Mouse (Mus musculus) heart, postnatal 36 days (tissue): ENCODE results near the gene Klhl22. TPM values are rescaled to one million over a fixed set of nuclear protein-coding genes. Genes with fewer than 3 reads are reported as not detected.

Experiments used
- DNase-seq, 2 experiments: peaks; one replicate each; pipeline ENCODE4 v3.0.0; 2021 to 2022
- intact Hi-C: fragments of 180-260 bp; cut with DNase I; formaldehyde crosslinking; loops from one replicate; pipeline ENCODE4 v1.15.1; 2025
- total RNA-seq, 2 experiments: library from RNA; stranded (reverse); gene quantifications; 2 replicates each; pipeline ENCODE4 v1.2.3; 2021

The Klhl22 gene
- total RNA-seq, 2 experiments from 2014 or later: 17.2 to 20.2 TPM

DNA sequence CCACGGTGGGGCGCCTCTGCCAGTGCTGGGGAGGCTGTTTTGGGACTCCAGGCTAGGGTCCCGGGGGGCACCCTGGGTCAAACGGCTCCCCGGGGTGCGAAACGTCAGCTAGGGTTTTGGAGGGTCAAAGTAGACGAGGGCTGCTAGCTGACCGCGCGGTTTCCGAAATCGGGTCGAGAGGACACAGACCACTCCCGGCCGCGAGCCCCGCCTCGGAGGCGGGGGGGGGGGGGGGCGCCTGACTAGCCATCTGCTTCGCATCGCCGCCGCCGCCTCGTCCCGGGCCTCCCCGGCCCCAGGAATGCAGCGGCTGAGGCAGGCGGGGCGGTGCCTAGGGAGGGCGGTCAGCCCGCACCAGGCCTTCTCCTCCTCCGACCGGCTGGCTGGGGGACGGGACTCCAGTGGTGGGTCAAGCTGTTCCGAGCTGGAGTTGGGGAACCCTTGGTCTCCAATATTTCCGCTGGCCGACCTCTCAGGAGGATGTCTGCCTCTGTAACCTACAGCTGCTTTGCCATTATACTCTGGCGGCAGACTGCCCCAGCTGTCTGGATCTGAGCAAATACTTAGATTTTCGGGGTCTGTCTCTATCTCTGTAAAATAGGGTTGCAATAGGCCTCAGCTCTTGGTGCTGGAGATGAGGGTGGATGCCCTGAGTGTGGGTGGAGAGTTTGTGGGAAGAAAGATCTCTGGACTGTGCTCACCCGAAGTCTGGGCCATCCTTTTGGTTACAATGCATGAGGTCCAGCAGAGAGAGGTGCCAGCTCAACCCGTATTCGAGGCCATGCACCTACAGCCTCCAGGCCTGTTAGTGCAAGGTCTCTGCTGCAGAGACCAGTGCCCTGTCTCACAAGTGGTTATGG is 39.1 kb downstream of the Klhl22 start:
- peak; percentile 59 to 64 for DNase-seq
- intact Hi-C loops: no loop called here

DNA sequence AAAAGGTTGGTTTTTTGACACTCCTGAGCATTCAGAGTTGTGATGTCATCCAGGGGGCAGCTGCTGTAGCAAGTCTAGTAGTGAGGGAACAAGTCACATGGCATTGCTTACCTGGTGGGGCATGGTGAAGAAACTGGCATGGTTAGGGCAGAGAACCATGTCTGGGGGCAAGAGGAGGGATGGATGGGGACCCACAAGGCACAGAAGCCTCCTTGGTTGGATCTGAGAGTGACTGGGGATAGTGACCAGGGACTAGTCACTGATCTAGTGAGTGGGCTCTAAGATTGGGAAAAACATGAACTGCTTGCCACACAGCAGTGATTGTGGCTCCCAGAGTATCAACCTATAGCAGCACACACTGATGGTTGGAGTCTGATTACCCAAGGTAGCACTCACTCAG is 40.2 kb downstream of the Klhl22 start:
- DNase-seq: no peak
- intact Hi-C loops: no loop called here

DNA sequence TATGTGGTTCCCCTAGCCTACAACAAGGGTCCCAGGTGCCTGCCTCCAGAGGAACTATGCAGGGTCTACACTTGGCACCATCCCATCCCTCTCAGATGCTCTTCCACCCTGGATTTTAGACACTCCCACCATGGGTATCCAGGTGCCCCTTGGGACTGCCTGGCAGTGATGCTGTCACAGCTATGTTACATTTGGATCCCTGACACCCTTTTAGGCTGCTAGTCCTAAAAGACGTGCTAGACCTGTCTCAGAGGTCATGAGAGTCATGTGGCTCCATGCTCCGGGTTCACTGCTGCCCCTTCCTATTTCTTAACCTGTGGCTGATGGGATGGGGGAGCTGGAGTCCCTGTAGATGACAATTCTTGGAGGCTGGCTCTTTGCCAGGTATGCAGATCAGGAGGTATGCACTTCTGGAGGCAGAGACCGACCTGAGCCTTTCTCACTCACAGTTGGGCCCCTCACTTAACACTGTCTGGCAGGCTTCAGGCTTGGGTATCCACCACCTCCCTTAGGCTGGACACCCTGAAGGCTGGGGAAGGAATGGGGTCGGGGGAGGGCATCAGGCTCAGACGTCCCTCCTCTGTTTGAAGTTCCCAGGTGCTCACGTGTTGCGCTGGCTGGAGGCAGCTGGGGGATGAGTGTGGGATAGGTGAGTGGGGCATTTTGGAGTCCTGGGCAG is 42.5 kb downstream of the Klhl22 start:
- intact Hi-C loops: no loop called here
- DNase-seq: no peak

DNA sequence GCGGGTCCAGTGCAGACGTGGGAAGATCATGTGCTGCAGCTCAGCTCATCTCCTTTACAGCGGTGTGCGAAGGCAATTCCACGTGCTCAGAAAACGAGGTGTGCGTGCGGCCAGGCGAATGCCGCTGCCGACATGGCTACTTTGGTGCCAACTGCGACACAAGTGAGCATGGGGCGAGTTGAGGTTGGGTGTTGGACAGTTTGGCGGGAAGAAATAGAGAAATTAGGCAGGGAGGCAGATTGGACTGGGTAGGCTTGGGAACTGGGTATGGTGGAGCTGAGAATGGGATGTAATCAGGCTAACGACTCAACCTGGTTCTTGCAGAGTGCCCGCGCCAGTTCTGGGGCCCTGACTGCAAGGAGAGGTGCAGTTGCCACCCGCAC is 43.0 kb downstream of the Klhl22 start:
- intact Hi-C loops: no loop called here
- no peak for DNase-seq

DNA sequence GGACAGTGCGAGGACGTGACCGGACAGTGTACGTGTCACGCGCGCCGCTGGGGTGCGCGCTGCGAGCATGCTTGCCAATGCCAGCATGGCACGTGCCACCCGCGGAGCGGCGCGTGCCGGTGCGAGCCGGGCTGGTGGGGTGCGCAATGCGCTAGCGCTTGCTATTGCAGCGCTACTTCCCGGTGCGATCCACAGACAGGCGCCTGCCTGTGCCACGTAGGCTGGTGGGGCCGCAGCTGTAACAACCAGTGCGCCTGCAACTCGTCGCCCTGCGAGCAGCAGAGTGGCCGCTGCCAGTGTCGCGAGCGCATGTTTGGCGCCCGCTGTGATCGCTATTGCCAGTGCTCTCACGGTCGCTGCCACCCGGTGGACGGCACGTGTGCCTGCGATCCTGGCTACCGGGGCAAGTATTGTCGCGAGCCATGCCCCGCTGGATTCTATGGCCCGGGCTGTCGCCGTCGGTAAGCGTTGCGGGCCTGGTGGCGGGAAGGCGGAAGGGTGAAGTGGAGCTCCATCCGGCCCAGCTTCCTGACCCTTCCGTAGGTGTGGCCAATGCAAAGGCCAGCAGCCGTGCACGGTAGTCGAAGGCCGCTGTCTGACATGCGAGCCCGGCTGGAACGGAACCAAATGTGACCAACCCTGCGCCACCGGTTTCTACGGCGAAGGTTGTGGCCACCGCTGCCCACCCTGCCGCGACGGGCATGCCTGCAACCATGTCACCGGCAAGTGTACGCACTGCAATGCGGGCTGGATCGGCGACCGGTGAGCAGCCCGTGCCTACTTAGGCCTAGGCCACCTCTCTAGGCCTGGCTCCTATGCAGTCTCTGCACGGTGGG is 43.6 kb downstream of the Klhl22 start:
- peak in 1 of 2 experiments; percentile 57 for DNase-seq
- intact Hi-C loops: no loop called here

DNA sequence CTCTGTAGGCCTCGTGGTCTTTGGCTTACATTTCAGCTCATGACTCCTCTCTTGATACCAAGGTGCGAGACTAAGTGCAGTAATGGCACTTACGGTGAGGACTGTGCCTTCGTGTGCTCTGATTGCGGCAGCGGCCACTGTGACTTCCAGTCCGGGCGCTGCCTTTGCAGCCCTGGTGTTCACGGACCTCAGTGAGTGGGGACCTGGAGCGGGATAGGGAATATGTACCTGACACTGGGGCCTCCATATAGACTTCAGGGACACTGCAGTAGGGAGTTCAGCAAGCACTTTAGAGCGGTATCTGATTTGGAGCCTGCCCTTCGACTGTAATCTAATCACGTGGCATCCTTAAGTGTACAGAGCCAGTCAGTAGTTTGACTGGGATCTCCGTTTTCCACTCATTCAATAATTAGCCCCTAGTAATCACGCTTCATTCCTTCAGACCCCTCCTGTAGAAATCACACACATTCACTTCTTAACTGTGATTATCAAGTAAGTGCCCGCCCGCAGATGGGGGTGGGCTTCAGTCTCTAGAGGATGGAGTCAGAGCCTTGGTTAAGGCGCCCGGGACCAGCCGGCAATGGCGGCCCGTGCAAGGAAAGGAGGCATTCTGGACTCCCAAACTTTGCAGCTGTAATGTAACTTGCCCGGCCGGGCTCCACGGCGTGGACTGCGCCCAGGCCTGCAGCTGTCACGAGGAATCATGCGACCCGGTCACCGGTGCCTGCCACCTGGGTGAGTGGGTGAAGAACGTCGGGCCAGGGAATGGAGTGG is 44.4 kb downstream of the Klhl22 start:
- intact Hi-C loops: no loop called here
- DNase-seq: no peak

DNA sequence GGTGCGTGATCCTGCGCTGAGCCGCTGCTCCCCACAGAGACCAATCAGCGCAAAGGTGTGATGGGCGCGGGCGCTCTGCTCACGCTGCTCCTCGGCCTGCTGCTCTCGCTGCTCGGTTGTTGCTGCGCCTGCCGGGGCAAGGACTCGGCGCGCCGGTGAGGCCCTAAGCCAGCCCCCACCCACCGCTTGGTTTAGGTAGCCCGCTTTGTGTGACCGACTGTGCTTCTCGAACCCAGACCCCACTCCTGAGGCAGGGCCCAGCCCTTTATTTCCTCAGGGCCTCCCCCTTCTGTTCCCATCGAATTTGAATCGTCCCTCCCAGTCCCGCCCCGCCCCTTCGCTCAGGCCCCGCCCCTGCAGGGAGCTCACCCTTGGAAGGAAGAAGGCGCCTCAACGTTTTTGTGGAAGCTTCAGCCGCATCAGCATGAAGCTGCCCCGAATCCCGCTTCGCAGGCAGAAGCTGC is 45.1 kb downstream of the Klhl22 start:
- DNase-seq: no peak
- intact Hi-C loops: no loop called here

DNA sequence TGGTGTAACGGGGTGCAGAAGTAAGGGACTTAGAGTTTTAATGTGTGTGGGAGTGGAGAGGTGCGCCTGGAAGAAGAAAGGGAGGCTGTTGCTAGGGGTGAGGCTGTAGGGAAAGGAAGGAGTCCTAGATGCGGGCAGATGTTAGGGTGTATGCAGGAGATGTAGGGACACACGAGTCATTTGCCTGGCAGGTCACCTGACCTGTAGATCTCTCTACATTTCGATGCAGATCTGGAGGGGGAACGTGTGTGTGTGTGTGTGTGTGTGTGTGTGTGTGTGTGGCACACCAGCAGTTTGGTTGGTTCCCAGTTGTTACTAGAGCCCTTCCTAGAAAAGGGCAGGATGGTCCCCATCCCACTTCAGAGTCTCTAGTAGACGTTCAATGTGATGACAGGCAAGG is 45.6 kb downstream of the Klhl22 start:
- intact Hi-C loops: loop anchor here (5.0 kb wide), 1 partner anchor 158 kb away; the partner anchor contains the start of gene Ccdc74a
- no peak for DNase-seq

DNA sequence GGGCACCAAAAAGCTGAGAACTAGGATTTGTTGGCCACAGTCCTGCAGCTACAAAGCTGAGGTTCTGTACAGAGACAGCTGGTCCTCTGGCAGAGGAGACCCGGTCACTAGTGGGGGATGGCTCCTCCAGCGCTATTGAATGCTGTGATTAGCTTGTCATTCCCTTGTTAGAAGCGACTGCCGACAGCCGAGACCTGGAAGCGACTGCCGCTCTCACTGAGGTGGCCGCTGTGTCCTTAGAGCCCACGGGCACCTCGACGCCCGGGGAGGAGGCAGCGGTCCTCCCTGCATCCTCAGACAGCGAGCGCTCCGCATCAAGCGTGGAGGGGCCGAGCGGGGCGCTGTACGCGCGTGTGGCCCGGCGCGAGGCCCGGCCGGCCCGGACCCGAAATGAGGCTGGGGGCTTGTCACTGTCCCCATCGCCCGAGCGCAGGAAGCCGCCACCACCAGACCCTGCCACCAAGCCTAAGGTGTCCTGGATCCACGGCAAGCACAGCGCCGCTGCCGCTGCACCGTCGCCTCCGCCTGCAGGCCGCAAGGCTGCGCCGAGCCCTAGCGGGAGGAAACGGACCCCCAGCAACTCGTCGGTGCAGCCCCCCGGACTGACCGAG is 47.3 kb downstream of the Klhl22 start:
- no peak for DNase-seq
- intact Hi-C loops: loop anchor here (5.0 kb wide), 1 partner anchor 159 kb away; the partner anchor contains the start of gene Ccdc74a

DNA sequence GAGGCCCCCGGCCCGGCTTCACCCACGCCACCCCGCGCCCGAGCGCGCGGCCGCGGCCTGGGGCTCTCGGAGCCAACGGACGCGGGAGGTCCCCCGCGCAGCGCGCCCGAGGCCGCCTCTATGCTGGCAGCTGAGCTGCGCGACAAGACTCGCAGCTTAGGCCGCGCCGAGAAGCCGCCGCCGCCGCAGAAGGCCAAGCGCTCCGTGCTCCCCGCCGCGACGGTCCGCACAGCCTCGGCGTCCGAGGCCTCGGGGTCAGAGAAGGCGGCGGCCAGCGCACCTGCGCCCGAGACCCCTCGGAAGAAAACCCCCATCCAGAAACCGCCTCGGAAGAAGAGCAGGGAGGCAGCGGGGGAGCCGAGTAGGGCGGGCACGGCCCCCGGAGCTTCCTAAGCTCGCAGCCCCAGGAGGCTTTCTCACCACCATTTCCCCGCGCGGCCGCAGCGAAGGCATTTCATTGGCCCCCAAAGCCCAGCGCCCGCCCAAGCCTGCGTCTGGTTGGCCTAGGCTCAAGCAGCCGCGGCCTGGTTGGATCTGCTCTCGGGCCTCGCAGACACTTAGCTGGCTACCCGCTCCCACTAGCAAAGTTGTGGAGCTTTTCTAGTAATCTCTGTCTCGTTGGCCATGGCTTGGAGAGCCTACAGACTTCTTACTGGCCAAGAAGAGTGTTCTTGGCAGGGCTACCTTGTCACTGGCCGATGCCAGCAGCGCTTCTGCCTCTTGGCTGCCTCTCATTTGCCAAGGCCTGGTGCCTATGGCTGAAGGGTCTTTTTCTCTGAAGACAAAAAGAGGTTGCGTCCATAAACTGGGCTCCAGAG is 48.0 kb downstream of the Klhl22 start:
- peak; percentile 83 to 84 for DNase-seq
- intact Hi-C loops: loop anchor here (5.0 kb wide), 1 partner anchor 160 kb away; the partner anchor contains the start of gene Ccdc74a

DNA sequence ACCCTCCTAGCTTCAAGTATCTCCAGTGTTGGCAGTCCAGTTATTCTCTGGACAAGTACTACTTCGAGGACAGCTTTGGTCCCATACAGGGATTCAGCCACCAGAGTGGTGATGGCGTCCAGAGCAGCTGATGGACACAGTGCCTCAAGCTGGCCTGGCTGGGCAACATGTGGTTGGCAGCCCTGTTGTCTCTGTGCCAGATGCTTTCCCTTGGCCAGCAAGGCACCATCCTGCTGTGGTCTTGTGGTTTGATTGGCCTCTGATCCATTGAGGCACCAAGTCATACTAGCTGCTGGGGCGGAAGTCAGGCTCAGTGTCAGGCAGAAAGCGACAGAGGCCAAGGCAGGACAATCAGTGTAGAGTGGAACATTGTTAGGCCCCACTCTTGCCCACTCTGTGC is 49.7 kb downstream of the Klhl22 start:
- intact Hi-C loops: loop anchor here (5.0 kb wide), 1 partner anchor 162 kb away; the partner anchor contains the start of gene Ccdc74a
- DNase-seq: no peak

DNA sequence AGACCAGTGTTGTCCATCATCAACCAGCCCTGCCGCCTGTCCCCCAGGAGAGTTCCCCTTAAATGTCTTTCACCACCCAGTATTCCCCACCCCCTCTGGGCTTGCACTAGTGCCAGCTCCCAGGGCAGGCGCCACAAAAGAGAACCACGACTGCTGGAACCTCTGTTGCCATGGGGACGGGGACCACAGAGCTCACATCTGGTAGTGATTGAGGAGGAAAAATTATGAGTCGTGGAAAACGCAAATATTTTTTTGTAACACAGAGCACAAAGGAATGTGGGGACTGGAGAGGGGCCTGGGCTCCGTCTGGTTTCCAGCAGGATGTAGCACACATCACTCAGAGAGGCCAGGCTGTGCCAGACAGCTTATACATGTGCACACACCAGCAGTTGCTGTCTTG is 50.3 kb downstream of the Klhl22 start:
- DNase-seq: peak in 1 of 2 experiments; percentile 42
- intact Hi-C loops: loop anchor here (5.0 kb wide), 3 partner anchors 162 to 252 kb away; partner anchors contain the start of genes Ccdc74a and Smpd4

DNA sequence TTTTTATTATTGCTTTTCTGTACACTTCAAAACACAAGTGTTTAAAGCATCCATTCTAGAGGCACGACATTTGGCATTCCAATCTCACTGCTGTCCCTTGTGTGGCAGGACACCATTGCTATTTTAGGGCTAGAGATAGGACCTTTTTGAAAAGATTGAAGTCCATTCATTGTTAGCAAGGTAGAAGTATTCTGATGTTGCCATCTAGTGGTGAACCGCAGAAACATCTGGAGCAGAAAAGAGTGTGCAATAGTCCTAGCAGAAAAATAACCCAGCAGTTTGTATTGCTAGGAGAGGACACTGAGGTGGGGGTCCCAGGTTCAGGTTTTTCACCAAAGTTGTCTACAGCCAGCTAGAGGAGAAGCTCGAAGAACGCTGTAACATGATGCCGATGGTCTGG is 52.7 kb downstream of the Klhl22 start:
- DNase-seq: no peak

DNA sequence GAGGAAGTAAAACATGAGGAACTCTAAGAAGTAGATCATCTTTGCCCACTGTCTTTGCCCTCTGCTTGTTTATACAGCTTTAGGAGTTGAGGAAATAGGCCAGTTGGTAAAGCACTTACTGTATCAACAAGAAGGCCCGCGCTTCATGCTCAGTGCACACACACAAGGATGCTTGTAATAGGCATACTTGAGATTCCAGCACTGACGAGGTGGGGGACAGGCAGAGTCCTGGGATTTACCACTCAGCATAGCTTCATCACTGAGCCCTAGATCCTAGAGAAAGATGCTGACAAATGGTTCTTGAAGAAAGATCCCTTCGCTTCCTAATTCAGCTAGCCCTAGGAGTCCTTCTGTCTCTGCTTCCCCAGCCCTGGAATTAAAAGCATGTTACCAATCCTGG is 53.8 kb downstream of the Klhl22 start:
- intact Hi-C loops: loop anchor here (5.0 kb wide), 2 partner anchors 196 to 256 kb away; partner anchors contain the start of gene Smpd4
- DNase-seq: no peak

More for the DNA sequence above, 52.7 kb downstream of the Klhl22 start:
- intact Hi-C loops: loop anchor here (1.0 to 5.0 kb wide), 4 partner anchors 27 to 255 kb away; partner anchors contain the start of gene Smpd4

DNA sequence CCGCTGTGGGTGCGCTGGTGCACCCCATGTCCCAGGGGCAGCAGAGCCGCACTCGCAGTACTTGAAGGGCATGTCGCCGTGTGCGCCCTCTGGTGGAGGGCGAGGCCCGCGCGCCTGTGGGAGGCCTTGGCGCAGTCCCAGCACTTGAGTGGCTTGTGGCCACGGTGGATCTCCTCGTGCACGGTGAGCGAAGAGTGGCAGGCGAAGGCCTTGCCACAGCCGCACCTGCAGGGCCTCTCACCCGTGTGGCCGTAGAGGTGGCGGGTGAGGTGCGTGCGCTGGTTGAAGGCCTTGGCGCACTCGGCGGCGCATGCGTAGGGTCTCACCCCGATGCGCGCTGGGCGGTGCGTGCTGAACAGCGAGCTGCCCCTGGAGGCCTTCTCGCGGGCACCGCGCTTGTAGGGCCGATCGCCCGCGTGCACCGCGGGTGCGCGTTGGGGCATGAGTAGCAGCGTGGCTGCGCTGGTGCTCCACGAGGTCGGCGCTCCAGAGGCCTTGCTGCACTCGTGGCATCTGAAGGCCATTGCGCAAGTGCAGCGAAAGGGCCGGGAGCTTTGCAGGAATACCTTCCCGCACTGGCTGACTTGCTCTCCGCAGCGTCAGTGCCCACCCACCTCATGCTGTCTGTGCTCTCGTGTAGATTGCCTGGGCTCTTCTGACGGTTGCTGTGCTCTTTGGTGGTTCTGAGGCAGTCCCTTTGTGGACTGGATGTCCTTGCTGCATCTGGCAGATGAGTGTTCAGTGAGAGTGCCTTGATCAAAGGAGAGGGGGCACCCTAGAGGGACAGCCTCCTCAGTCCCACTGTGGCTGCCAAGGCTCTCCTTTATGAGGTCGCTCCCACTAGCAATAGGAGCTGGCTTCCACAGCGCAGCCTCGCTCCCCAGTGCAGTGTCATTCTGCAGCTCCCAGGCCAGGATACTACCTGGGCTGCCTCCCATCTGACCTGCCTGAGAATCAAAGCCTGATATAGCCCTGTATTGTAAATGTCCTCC is 56.3 kb downstream of the Klhl22 start:
- DNase-seq: peak; percentile 73
- intact Hi-C loops: no loop called here

DNA sequence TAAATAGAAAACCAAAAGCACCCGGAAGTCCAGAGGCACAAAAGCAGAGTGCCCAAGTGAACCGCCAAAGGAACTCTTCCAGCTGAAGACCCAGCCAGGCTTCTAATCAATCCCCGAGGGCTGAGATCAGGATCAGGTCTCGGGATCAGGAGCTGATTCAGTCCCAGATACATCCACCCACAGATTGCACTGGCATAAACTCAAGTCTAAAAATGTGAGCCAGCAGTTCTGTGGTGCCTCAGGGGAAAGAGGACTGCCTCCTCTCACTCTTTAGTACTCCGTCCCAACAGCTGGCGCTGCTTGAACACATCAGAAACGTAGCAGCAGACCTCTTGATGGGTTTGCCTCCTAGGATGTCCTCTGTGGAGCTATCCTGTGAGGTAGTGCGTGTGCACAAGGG is 57.1 kb downstream of the Klhl22 start:
- intact Hi-C loops: no loop called here

DNA sequence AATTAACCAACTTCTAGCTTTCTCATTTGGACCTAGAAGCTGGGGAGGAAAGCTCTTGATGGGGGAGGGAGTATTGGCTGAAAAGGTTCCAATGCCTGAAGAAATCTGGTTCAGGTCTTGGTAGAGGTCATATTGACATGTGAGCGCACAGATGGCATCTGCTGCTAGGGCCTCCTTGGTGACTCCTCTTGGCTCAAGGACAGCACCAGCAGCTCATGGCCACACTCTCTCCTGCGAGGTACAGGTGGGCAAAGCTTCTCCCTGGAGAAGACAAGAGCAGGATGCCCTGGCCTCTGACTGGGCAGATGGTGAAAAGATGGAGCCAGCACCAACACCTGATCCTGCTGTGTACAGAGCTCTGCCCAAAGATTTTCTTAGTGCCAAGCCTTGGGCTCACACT is 67.1 kb downstream of the Klhl22 start:
- DNase-seq: no peak
- intact Hi-C loops: no loop called here

More for the DNA sequence above, 57.1 kb downstream of the Klhl22 start:
- no peak for DNase-seq
